In genomic region chr1:137262806-137263370, GRCm38 (mm10) we compare ENCODE assay signal across 20 mouse cellular contexts.
A peak's percentile ranks its signal among the peaks of the same experiment; 100 is the strongest.
DNase-seq lines count a peak whose midpoint lies in the region; ATAC-seq lines count a peak whose summit lies in the region.
"Had no signal": no experiment of that assay in that cellular context is flagged by ENCODE, and none has a peak within 500 bp of the region (broad histone marks: within the 10 kb centered on the region; RNA-seq: fewer than 3 reads in every experiment).

No protein-coding gene starts in this region.

- H3K4me2 ChIP-seq in hindbrain, embryonic 11.5 days (replicated peaks; ENCODE audit: low read depth, low read length) = no peak overlapping the region
- H3K4me2 ChIP-seq in midbrain, embryonic 13.5 days (replicated peaks) = peak overlapping the region; percentile 29; the same call in 1 of the 2 replicates
- H3K4me2 ChIP-seq in midbrain, embryonic 11.5 days = no peak overlapping the region
- peak overlapping the region; percentile 36 for H3K4me2 ChIP-seq in forebrain, embryonic 12.5 days
- peak overlapping the region; percentile 44 for H3K4me2 ChIP-seq in forebrain, embryonic 16.5 days (ENCODE audit: low read length)
- H3K4me2 ChIP-seq: embryonic facial prominence, embryonic 13.5 days; heart, embryonic 11.5 days; heart, embryonic 15.5 days; intestine, embryonic 15.5 days had no signal

- H3K9me3 ChIP-seq in hindbrain, embryonic 10.5 days = no peaks in the 10 kb centered on the region
- no peaks in the 10 kb centered on the region for H3K9me3 ChIP-seq in hindbrain, embryonic 11.5 days (ENCODE audit: control insufficient read depth, low read length)
- no peaks in the 10 kb centered on the region for H3K9me3 ChIP-seq in midbrain, embryonic 13.5 days
- no peaks in the 10 kb centered on the region for H3K9me3 ChIP-seq in midbrain, embryonic 11.5 days (ENCODE audit: control insufficient read depth, low read length)
- no peaks in the 10 kb centered on the region for H3K9me3 ChIP-seq in forebrain, embryonic 12.5 days
- H3K9me3 ChIP-seq in forebrain, embryonic 16.5 days (ENCODE audit: control insufficient read depth, low read length) = no peaks in the 10 kb centered on the region
- H3K9me3 ChIP-seq: embryonic facial prominence, embryonic 13.5 days; heart, embryonic 15.5 days; intestine, embryonic 15.5 days had no signal

- H3K27ac ChIP-seq in hindbrain, embryonic 10.5 days = peak overlapping the region; percentile 71
- no peak overlapping the region; the same call in 1 of the 2 replicates for H3K27ac ChIP-seq in hindbrain, embryonic 11.5 days (ENCODE audit: low read depth, low read length)
- H3K27ac ChIP-seq in midbrain, embryonic 13.5 days = peak overlapping the region; percentile 65
- H3K27ac ChIP-seq in midbrain, embryonic 11.5 days (ENCODE audit: low read depth, low read length) = no peak overlapping the region
- peak overlapping the region; percentile 70; the same call in 1 of the 2 replicates for H3K27ac ChIP-seq in forebrain, embryonic 12.5 days
- H3K27ac ChIP-seq in forebrain, embryonic 16.5 days (ENCODE audit: low read length) = peak overlapping the region; percentile 68
- H3K27ac ChIP-seq: embryonic facial prominence, embryonic 13.5 days; heart, adult 2 months; heart, embryonic 15.5 days; intestine, embryonic 15.5 days had no signal

- no peak for DNase-seq in hindbrain, embryonic 10.5 days (ENCODE audit: low spot score)
- DNase-seq in hindbrain, embryonic 11.5 days (ENCODE audit: low spot score) = no peak
- DNase-seq in midbrain, embryonic 11.5 days (ENCODE audit: low spot score, missing footprints) = no peak
- DNase-seq in cerebellum, adult 8-10 months = no peak
- no peak for DNase-seq in heart, postnatal 10 days
- DNase-seq: adrenal gland, postnatal 10 days; cerebellum, adult 11-12 months; cerebellum, adult 9-11 months; cerebellum, postnatal 36 days; gastrocnemius, postnatal 10 days; heart, adult 2 months; heart, postnatal 36 days; kidney, adult 18-20 months had no signal

- H3K9ac ChIP-seq in hindbrain, embryonic 11.5 days (ENCODE audit: low read depth, low read length) = no peak overlapping the region
- no peak overlapping the region for H3K9ac ChIP-seq in midbrain, embryonic 13.5 days (replicated peaks)
- H3K9ac ChIP-seq in midbrain, embryonic 11.5 days (ENCODE audit: low read length) = no peak overlapping the region
- H3K9ac ChIP-seq in forebrain, embryonic 12.5 days = no peak overlapping the region
- no peak overlapping the region for H3K9ac ChIP-seq in forebrain, embryonic 16.5 days (replicated peaks; ENCODE audit: low read depth, low read length)
- H3K9ac ChIP-seq: embryonic facial prominence, embryonic 13.5 days; heart, embryonic 15.5 days; intestine, embryonic 15.5 days had no signal

- peaks cover 28% of the 10 kb centered on the region for H3K4me1 ChIP-seq in hindbrain, embryonic 10.5 days (replicated peaks)
- H3K4me1 ChIP-seq in hindbrain, embryonic 11.5 days (replicated peaks; ENCODE audit: control insufficient read depth, insufficient read depth, low read length) = no peaks in the 10 kb centered on the region
- H3K4me1 ChIP-seq in midbrain, embryonic 13.5 days (replicated peaks) = peaks cover 38% of the 10 kb centered on the region
- H3K4me1 ChIP-seq in midbrain, embryonic 11.5 days (ENCODE audit: control insufficient read depth, insufficient read depth, low read length) = peaks cover 16% of the 10 kb centered on the region
- peaks cover 28% of the 10 kb centered on the region for H3K4me1 ChIP-seq in forebrain, embryonic 12.5 days
- peaks cover 23% of the 10 kb centered on the region for H3K4me1 ChIP-seq in forebrain, embryonic 16.5 days (replicated peaks; ENCODE audit: control insufficient read depth, insufficient read depth, low read length)
- H3K4me1 ChIP-seq: heart, embryonic 15.5 days; intestine, embryonic 15.5 days had no signal

- H3K36me3 ChIP-seq in hindbrain, embryonic 10.5 days = no peaks in the 10 kb centered on the region
- H3K36me3 ChIP-seq in hindbrain, embryonic 11.5 days (ENCODE audit: control insufficient read depth, insufficient read depth, low read length) = no peaks in the 10 kb centered on the region
- H3K36me3 ChIP-seq in midbrain, embryonic 13.5 days = no peaks in the 10 kb centered on the region
- H3K36me3 ChIP-seq in midbrain, embryonic 11.5 days (ENCODE audit: control insufficient read depth, insufficient read depth, low read length) = no peaks in the 10 kb centered on the region
- H3K36me3 ChIP-seq in forebrain, embryonic 12.5 days (replicated peaks) = no peaks in the 10 kb centered on the region
- no peaks in the 10 kb centered on the region for H3K36me3 ChIP-seq in forebrain, embryonic 16.5 days (ENCODE audit: control insufficient read depth, insufficient read depth)
- H3K36me3 ChIP-seq: embryonic facial prominence, embryonic 13.5 days; heart, embryonic 15.5 days; intestine, embryonic 15.5 days had no signal

- H3K4me3 ChIP-seq in hindbrain, embryonic 10.5 days = no peak overlapping the region
- no peak overlapping the region for H3K4me3 ChIP-seq in hindbrain, embryonic 11.5 days (ENCODE audit: low read depth, low read length)
- H3K4me3 ChIP-seq in midbrain, embryonic 13.5 days (replicated peaks) = no peak overlapping the region
- no peak overlapping the region for H3K4me3 ChIP-seq in midbrain, embryonic 11.5 days (ENCODE audit: low read depth, low read length)
- no peak overlapping the region for H3K4me3 ChIP-seq in forebrain, embryonic 12.5 days (replicated peaks)
- no peak overlapping the region for H3K4me3 ChIP-seq in forebrain, embryonic 16.5 days (replicated peaks; ENCODE audit: low read length)
- H3K4me3 ChIP-seq: embryonic facial prominence, embryonic 13.5 days; heart, adult 2 months; heart, embryonic 15.5 days; intestine, embryonic 15.5 days had no signal

- WGBS in hindbrain, embryonic 10.5 days = 62% methylated on average over 1 of the region's 1 CpGs
- WGBS in hindbrain, embryonic 11.5 days = 45% methylated on average over 1 of the region's 1 CpGs
- 15% methylated on average over 1 of the region's 1 CpGs for WGBS in midbrain, embryonic 13.5 days
- 39% methylated on average over 1 of the region's 1 CpGs for WGBS in midbrain, embryonic 11.5 days
- WGBS in forebrain, embryonic 12.5 days = 31% methylated on average over 1 of the region's 1 CpGs
- 11% methylated on average over 1 of the region's 1 CpGs for WGBS in forebrain, embryonic 16.5 days

- H3K27me3 ChIP-seq in hindbrain, embryonic 10.5 days (ENCODE audit: insufficient read depth, poor library complexity, severe bottlenecking) = no peaks in the 10 kb centered on the region
- H3K27me3 ChIP-seq in hindbrain, embryonic 11.5 days (ENCODE audit: control insufficient read depth, insufficient read depth, low read length) = no peaks in the 10 kb centered on the region
- no peaks in the 10 kb centered on the region for H3K27me3 ChIP-seq in midbrain, embryonic 13.5 days
- H3K27me3 ChIP-seq in midbrain, embryonic 11.5 days (ENCODE audit: control insufficient read depth, insufficient read depth, low read length) = no peaks in the 10 kb centered on the region
- peaks cover 8% of the 10 kb centered on the region for H3K27me3 ChIP-seq in forebrain, embryonic 12.5 days
- no peaks in the 10 kb centered on the region for H3K27me3 ChIP-seq in forebrain, embryonic 16.5 days (replicated peaks; ENCODE audit: control insufficient read depth, insufficient read depth, low read length)
- H3K27me3 ChIP-seq: embryonic facial prominence, embryonic 13.5 days; heart, embryonic 15.5 days; intestine, embryonic 15.5 days had no signal

- no peak for ATAC-seq in hindbrain, embryonic 11.5 days (ENCODE audit: low FRiP score)
- ATAC-seq in midbrain, embryonic 13.5 days = no peak
- no peak for ATAC-seq in midbrain, embryonic 11.5 days (ENCODE audit: low FRiP score)
- ATAC-seq in forebrain, embryonic 12.5 days (ENCODE audit: low FRiP score) = peak; percentile 18; the same call in 1 of the 2 replicates
- peak; percentile 38 for ATAC-seq in forebrain, embryonic 16.5 days
- ATAC-seq: intestine, embryonic 15.5 days had no signal

- intact Hi-C loops in heart, postnatal 10 days (cut with DNase I) = no loop called here

Comparison
In these comparisons a context has a peak if more than half of its experiments do, and no peak if none do; other contexts are left out.
1. H3K27ac ChIP-seq: peak in hindbrain, embryonic 10.5 days (single experiment), midbrain, embryonic 13.5 days (single experiment), forebrain, embryonic 12.5 days (single experiment) and forebrain, embryonic 16.5 days (single experiment); none in hindbrain, embryonic 11.5 days (single experiment) and midbrain, embryonic 11.5 days (single experiment).
2. H3K4me2 ChIP-seq: peak in midbrain, embryonic 13.5 days (single experiment), forebrain, embryonic 12.5 days (single experiment) and forebrain, embryonic 16.5 days (single experiment); none in hindbrain, embryonic 11.5 days (single experiment) and midbrain, embryonic 11.5 days (single experiment).
3. ATAC-seq: peak in forebrain, embryonic 12.5 days (single experiment) and forebrain, embryonic 16.5 days (single experiment); none in hindbrain, embryonic 11.5 days (single experiment), midbrain, embryonic 13.5 days (single experiment) and midbrain, embryonic 11.5 days (single experiment).